Mouse (Mus musculus) gastrocnemius, postnatal 14 days (tissue): ENCODE measurements at regions not wholly inside any gene's neighbourhood (a gene's known extent, or its start where the extent isn't known, plus 50 kb on each side); places are given as distances from the start of the nearest gene placed in this dataset.
"Not testable (repeated sequence)": the region's sequence is repeated elsewhere in the genome, so short reads cannot be mapped to it uniquely, and the experiment has no call there.

Source experiments
- DNase-seq: peaks from one replicate; pipeline ENCODE4 v3.0.0; 2021; ENCODE audit warnings: mixed read lengths
- intact Hi-C: fragments of 180-260 bp; cut with DNase I; formaldehyde crosslinking; loops from one replicate; pipeline ENCODE4 v1.15.1; 2025; ENCODE audit warnings: low total_unique reads

DNA sequence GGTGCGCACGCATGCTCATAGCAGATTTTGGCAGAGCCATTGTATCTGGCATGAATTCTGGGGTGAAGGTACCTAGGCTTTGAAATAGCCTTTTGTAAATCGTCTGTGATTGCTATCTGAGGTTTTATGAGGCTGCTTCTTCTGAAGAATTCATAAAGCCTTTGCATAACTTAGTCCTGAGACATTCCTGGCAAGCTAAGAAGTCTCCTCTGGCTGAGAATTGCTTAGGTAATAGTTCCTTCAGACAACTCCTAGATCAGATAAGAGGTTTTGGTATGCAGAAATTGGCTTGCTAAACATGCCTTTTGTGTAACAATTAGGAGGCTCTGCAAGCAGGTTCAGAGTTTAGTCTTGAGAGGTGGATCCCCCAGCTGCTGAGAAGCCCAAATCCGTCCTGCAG, 82.7 kb downstream of the Pmp22 start:
- intact Hi-C loops: no loop called here
- no peak for DNase-seq

DNA sequence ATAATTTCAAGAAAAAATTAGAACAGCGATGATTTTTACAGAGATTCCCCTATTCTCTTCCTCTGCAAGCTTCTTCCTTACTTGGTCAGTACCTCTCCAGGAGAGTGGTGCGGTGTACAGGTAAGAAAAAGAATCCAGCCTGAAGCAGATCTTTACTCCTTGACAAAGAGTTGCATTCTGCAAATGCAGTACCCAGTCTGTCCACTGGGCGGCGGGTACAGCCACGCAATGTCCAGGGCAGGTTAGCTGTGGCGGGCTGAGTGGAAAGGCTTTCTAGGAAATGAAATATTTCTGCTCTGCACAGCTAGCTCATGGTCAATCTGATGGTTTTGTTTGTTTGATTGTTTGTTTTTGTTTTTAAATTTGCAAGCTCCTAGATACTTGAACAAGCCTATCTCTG, 84.3 kb downstream of the Pmp22 start:
- peak; percentile 77 for DNase-seq
- intact Hi-C loops: no loop called here

DNA sequence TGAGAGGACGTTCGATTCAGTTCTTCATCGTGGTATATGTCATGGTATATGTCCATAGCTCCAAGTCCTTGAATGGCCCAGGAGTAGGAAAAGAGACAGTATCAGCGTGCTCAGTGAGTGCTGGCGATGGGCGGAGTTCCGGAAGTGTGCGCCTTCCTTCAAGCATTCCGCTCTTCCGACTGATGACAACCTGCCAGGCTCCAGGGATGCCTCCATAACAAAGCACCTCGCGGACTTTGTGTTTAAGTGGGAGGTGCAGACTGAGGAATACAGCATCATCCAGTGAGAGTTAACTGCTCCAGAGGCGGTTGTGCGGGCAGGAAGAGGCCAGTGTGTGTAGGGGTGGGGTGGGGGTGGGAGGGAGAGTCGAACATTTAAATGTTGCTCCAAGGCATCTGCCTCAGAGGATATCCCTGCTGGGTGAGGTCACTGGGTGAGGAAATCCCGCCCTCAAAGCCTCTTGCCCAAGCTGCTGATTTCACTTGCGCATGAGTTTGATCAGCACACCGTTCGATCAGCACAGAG, 85.2 kb downstream of the Pmp22 start:
- intact Hi-C loops: no loop called here
- DNase-seq: no peak

DNA sequence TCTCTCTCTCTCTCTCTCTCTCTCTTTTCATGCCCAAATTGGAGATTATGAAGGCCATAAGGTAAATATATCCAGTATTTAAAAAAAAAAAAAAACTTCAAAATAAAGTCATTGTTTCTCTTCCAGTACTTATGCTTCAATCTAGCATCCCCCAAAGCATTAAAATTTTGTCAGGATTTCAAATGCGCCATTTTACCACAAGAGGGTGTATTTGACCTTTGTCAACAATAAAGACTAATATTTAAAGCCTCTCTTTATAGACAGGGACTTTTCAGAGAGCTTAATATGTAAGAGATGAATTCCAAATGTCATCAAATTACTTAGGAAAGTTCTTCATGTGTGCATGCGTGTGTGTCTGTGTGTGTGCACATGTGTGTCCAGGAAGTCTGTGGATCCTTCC, 87.2 kb downstream of the Pmp22 start:
- DNase-seq: no peak
- intact Hi-C loops: no loop called here

DNA sequence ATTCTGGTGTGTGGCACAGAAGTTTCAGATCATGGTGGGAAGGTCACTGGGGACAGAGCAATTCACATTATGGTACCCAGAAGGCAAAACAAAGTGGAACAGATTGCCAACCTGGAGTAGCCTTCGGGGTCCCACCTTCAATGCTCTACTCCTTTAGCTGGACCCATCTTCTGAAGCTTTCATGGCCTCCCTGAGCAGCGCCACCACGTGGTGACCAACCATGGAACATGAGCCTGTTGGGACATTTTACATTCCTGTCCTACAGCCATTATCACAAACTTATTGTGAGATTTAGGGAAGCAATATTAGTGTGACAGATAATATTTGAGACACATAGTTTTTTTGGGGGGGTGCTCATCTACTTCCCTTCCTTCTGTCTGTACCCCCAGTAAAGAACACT, 88.3 kb downstream of the Pmp22 start:
- no peak for DNase-seq
- intact Hi-C loops: no loop called here

DNA sequence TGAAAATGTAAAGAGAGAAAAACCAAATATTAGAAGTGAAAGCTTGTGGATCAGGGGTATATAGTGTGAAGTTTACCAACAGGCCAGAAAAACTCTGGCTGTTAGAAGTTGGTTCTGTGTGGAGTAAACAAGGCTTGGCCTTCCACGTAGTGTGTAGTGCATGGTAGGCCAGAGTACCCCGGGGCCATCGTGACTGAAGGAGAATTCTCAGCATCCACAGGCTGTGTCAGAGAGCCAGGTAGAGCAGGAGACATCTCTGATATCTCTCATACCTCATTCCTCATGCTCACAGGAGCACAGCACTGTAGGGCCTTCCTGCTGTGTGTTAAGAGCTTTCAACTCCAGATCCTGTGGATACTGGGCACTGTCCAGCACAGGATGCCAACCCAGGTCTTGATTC, 97.7 kb downstream of the Pmp22 start:
- DNase-seq: no peak
- intact Hi-C loops: no loop called here

DNA sequence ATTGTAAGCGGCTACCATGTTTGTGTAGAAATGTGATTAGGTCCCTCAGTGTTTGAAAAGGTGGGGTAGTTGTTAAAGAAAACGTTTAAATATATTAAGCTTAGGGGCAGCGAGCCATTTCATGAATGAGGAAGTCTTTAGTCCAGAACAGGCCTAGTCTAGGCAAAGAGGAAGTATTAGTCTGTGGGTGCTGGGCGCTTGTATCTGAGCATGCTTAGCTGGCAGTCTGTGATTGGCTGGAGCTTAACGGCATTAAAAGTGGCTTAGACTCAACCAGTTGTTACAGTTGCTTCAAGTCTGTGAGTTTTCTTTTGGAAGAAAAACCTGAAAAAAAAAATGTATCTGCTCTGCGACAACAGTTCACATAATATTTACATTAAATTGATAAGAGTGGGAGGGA, 102.0 kb downstream of the Pmp22 start:
- intact Hi-C loops: no loop called here
- no peak for DNase-seq

DNA sequence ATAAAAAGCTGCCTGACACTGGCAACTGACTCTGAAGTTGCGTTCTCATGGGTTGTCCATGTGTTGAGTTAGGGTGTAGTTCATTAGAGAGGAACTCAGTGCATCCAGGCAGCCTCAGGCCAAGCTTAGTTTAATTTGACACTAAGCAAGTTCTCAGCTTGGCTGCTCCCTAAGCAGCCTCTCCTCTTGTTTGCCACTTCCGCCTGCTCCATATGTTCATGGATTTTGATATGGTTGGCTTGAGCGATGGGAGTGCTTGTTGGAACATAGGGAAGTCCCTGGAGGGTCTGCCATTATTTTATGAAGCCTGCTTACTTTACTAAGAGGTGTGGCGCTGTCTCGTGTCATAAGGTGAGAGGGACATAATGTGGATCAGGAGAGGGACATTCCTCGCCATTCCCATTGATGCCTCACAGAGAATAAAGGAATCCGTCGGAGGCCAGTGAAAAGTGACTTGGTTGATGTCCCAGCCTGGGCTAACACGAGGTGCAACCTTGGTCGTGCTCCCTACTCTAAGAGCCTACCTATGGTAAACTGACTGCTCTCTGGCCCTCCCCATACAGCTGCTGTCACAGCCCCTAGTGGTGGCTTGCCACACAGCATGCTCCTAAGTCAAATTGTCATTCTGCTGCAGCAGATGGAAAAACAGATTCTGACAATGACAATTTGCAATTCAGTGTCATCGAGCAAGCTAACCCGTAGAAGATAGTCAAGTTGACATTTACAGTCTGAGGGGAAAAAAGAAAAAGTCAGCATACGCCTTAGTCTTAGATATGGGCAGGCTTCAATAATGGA, 104.6 kb downstream of the Pmp22 start:
- intact Hi-C loops: no loop called here
- no peak for DNase-seq

DNA sequence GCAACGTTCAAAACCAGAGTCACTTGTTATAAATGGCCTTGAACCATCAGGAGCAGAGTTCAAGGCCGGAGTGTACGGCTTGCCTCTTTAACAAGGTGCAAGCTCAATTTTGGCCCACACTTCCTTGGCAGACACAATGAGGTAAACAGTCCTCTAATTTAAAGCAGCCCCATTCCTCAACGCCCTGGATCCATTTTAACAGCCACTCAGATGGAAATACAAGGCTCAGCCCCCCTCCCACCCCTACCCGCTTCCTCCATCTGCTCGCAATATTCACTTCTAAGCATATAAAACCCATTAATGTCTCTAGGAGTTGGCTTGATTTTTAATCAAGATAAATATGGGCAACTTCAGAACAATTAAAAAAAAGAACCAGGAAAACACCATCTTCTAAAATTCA, 105.7 kb downstream of the Pmp22 start:
- intact Hi-C loops: no loop called here
- DNase-seq: no peak

DNA sequence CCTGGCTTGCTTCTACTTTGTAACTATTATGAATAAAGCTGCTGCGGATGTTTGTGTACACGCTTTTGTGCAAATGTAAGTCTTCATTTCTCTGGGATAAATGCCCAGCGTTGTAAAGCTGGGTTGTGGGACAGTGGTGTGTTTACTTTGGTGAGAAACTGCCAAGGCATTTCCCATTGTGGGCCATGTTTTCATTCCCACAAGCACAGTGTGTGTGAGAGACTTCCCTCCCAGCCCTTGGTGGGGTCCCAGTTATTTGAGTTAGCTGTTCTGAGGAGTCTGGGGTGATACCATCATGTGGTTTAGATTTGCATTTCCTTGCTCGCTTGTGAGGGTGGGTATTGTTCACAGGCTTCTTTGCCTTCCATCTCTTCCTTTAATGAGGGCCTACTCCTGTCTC, 109.9 kb downstream of the Pmp22 start:
- intact Hi-C loops: no loop called here
- no peak for DNase-seq

DNA sequence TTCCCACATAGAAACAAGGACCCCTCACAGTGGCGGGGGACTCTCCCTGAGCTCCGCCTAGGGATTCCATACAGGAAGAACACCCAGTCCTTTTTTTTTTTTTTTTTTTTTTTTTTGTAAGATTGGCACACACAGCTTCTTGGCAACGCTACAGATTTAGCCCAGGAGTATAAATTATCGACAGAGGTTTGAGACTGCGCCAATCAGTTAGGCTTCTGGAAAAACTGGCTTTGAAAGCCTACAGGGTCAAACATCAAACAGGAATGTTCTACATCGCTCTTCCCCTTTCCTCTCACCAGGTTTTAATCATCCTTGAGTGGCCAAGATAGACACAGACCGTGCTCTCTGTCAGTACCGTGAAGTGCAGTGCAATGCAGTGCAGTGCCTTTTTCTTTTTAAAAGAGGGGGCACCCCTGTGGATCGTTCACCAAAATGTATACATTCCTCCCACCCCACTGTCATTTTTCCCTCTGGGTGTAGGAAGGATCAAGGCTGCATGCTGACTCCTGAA, 115.2 kb downstream of the Pmp22 start:
- intact Hi-C loops: no loop called here
- no peak for DNase-seq

DNA sequence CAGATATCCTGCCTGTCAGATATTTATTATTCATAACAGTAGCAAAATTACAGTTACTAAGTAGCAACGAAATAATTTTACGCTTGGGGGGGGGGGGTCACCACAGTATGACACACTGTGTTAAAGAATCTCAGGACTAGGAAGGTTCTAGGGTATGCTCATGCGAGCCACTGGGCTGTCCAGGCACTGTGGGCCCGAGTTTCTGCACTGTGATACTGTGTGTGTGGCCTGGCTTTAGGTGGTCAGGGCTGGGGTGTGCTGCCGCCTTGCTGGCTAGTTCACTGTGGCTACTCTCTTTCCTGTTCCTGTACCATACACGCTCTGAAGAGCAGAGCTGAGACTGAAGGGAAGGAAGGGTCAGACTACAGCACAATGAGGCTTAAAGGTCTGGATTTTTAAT, 116.3 kb downstream of the Pmp22 start:
- DNase-seq: no peak
- intact Hi-C loops: no loop called here

DNA sequence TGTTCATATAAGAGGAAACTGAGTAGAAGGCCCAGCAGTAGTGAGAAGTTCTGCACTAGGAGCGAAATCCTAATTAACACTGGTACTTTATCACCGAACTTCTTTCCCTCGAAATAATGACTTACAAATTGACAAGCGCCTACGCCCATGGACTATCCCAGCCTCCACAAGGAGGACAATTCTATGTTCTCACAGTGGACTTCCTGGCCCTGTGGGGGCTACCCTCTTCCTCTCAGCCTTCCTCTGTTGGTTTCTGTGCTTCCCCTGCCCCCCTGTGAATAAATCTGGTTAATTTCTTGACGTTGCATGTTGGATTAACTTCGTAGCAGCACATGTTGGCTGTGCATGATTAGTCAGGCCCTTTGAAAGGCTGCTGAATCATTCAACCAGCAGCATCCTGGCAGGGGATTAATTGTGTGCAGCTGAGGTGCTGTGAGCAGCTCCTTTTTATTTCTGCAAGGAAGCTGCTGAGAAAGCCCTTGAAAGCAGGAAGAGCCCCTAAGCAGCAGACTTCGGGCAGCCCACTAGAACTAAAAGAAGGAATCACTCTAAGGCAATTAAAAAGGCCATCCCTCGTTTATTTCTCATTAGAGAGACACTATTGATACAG, 117.4 kb downstream of the Pmp22 start:
- DNase-seq: no peak
- intact Hi-C loops: no loop called here

DNA sequence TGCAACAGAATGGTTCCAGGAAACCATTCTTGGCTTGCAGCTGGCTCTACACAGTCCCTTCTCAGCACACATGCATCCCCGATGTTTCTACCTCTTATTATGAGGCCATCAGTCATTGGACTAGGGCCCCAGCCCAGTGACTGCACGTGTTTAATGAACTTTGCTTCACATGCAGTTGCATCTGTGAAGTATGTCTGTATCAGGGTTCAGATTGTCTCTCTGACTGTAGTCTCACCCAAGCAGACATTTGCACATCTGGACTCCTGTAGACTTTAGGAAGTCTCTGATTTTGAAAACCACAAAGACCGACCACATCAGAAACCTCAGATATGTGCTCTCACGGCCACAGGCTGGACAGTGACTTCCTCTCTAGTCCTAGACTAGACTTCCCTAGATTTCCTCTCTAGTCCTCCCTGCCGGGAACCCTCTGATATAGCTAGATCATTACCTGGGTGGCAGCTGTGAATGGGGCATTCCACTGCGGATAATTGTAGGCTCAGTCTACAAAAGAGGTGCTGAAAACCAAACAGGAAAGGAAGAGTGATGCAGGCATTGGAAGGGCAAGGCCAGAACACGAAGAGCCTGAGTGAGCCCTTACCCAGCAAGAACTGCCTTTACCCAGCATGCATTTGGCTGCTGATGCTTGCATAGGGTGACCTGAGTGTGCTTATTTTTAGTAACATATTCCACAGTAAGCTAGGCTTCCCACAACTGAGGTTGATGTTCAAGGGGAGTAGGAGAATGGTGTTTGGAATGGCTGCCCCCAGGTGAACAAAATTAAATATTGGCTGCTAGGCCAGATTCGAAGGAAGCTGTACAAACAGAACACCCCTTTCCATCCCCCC, 123.5 kb downstream of the Pmp22 start:
- no peak for DNase-seq
- intact Hi-C loops: no loop called here

DNA sequence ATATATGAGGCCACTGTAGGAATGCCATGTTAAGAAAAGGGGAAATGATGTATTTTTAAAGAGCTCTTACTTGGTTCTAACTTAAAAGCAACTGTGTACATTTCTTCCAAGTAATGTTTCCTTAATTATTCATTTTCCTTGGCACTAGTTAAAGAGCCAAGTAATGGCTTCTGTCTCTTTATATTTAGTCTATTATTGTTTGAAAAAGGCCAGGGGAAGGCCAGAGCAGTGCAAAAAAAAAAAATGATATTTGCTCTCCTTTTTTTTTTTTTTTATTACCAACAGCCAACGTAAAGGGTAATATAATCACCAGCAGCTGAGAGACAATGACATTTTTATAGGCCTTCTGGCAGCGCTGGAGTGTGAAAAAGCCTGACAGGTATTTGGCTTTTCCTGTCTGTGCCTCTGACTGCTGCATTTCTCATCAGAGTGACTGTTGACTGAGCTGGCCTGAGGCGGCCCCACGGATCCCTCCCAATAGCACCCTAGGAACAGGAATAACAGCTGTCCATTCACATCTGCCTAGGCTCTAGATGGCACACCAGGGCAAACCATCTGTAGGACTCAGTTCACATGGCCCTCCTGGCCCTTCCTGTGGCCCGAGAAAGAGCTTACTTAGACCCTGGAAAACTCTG, 124.3 kb downstream of the Pmp22 start:
- peak; percentile 27 for DNase-seq
- intact Hi-C loops: no loop called here

DNA sequence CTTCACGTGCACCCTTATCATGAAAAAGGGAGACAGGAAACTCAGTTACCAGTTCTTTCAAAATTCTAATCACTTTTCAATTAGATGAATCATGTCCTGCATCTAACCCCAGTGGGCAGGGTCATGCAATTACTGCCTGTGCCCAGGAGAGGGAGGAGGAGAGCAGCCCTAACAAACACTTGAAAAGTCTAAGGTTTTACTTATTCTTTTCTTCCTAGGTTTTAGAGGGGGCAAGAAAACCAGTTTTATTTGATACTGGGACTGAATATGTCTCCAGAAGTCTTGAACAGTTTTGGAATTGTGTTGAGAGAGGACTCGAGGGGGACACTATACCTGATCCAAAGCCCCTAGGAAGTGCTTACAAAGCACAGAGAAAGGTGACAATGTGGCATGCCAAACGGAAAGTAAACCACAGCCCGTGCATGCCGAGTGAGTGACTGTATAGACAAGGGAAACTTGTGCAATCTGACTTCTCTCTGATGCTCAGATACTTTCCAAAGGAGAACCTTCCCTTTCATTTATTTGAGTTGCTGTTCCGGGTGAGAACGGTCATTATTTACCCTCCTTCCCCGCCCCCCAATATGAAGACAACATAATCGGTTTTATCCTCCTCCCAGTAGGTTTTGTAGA, 135.8 kb downstream of the Pmp22 start:
- intact Hi-C loops: no loop called here
- DNase-seq: no peak

DNA sequence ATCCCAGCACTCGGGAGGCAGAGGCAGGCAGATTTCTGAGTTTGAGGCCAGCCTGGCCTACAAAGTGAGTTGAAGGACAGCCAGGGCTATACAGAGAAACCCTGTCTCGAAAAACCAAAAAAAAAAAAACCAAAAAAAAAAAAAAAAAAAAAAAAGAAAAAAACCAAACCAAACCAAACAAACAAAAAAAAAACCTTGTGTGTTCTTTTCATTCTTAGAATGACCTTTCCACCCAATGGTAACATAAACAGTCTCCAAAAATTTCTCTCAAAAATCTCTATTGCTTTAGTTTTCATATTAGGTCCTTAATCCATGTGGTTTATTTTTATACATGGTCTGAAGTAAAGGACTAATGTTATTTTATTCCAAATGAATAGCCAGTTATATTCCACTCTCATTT, 137.5 kb downstream of the Pmp22 start:
- intact Hi-C loops, DNase-seq: not testable (repeated sequence)

DNA sequence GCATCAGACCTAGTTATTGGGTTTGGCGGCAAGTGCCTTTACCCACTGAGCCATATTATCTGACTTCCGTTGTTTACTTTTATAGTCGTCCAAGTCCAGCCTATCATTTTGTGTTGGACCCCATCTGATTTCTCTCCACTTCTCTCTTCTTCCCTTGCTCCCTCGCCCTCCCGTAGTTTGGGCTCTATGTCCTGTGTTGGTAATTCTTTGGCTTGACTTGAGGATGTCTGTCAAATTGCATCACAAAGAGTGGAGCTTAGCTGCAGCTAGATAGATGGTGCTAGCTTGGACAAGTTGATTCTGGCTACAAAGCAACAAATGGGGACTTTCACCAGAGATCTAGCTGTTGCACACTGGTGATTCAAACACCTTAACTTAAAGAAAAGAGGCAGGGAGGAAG, 147.9 kb downstream of the Pmp22 start:
- no peak for DNase-seq
- intact Hi-C loops: no loop called here

DNA sequence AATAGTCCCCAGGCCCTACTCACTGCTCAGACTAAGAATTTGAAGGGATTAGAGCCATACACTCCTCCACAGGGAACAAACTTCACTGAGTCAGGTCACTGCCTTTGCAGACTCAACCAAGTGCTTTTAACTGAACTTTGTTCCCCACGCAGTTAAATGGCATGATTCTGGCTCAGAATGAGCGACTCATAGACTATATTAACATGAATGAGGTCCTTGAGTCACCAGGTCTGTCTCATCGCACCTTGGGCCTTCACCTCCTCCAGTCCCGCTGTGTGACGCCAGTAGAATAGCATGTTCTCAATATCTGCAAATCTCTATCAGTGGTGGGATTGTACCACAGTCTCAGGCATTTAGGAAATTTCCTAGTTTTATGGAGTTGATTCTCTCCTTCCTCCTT, 153.1 kb downstream of the Pmp22 start:
- intact Hi-C loops: no loop called here
- no peak for DNase-seq
